7 mouse cellular contexts compared by ENCODE assay signal in genomic region chr2:132028894-132029605, GRCm38 (mm10). TPM values are rescaled to one million over a fixed set of nuclear protein-coding genes. Genes with fewer than 3 reads are reported as not detected.
DNase-seq lines count a peak whose midpoint lies in the region; ATAC-seq and TF ChIP-seq lines count a peak whose summit lies in the region.

No protein-coding gene starts in this region.

- H3K4me2 ChIP-seq in CH12.LX (ENCODE audit: insufficient read depth, low read depth, poor library complexity, severe bottlenecking): peak overlapping the region; percentile 74

- intact Hi-C loops in heart, postnatal 10 days (cut with DNase I): no loop called here

- peaks cover 16 to 68% of the 10 kb centered on the region in 2 experiments for H3K4me1 ChIP-seq in CH12.LX (ENCODE audit: control insufficient read depth in 1 of 2, insufficient read depth in 2 of 2)

- H3K79me2 ChIP-seq in C2C12 (ENCODE audit: control insufficient read depth, insufficient read depth): no peaks in the 10 kb centered on the region
- H3K79me2 ChIP-seq in CH12.LX (replicated peaks; ENCODE audit: control insufficient read depth, extremely low read depth, insufficient read depth, poor library complexity, severe bottlenecking): peaks cover 42% of the 10 kb centered on the region

- H3K27me3 ChIP-seq in C2C12 (ENCODE audit: control insufficient read depth, insufficient read depth, insufficient read length) (no peaks in the 10 kb centered on the region), CH12.LX (replicated peaks) (no peaks in the 10 kb centered on the region)

- no peaks in the 10 kb centered on the region for H3K79me3 ChIP-seq in C2C12 (ENCODE audit: low read depth)

- no peaks in the 10 kb centered on the region for H3K36me3 ChIP-seq in C2C12 (ENCODE audit: control insufficient read depth, insufficient read depth)
- peaks cover 0 to 29% of the 10 kb centered on the region in 2 experiments for H3K36me3 ChIP-seq in CH12.LX (replicated peaks in 1 of 2; ENCODE audit: control insufficient read depth in 1 of 2, insufficient read depth in 1 of 2, low read length in 1 of 2)

- TF ChIP-seq CTCF in C2C12 (IDR thresholded peaks at IDR 0.05; ENCODE audit: control insufficient read depth, insufficient read depth, insufficient read length) (no peak), CH12.LX (conservative IDR thresholded peaks at IDR 0.05 in 1 of 2, IDR thresholded peaks at IDR 0.05 in 1 of 2; ENCODE audit: low read depth in 2 of 2, low read length in 2 of 2) (no peak)

- H3K9ac ChIP-seq in CH12.LX (ENCODE audit: insufficient read depth, low read depth): peak overlapping the region; percentile 83

- H3ac ChIP-seq in C2C12 (ENCODE audit: control insufficient read depth, insufficient read length, low read depth): peak overlapping the region; percentile 51

- peak overlapping the region; percentile 67 for H3K27ac ChIP-seq in CH12.LX (ENCODE audit: insufficient read depth, low read depth)

- H3K9me3 ChIP-seq in CH12.LX (replicated peaks; ENCODE audit: low read length): no peaks in the 10 kb centered on the region

- DNase-seq in CH12.LX (ENCODE audit: extremely low read depth): peak; percentile 74
- DNase-seq in embryo, embryonic 11 days: peak; percentile 63
- DNase-seq in heart, postnatal 10 days: peak; percentile 62 to 67
- DNase-seq in layer of hippocampus, postnatal 10 days (ENCODE audit: low spot score in 2 of 2): peak; percentile 44 to 48
- peak; percentile 70 to 73 for DNase-seq in spleen, adult 18-20 months

- H3K4me3 ChIP-seq in C2C12 (ENCODE audit: insufficient read depth, poor library complexity, severe bottlenecking) (peak overlapping the region; percentile 19), CH12.LX (replicated peaks in 1 of 3; ENCODE audit: low read depth in 2 of 3, low read length in 2 of 3, poor library complexity in 1 of 3) (peak overlapping the region; percentile 84 to 90 (median 88))

- peak; percentile 39 for ATAC-seq in megakaryocyte progenitor cell, adult 5-6 weeks (replicated peaks; ENCODE audit: poor library complexity)

- TF ChIP-seq EP300 in CH12.LX (IDR thresholded peaks at IDR 0.05; ENCODE audit: low read length): no peak

- peak; percentile 8 for TF ChIP-seq POLR2A in CH12.LX (IDR thresholded peaks at IDR 0.05; ENCODE audit: low read depth, low read length)

- dilution Hi-C loops in CH12.LX (cut with MboI; ENCODE audit: extremely low pct_ligation_motif_present, extremely low pct_unique_long_range_greater_than_20kb, low sequenced_read_pairs): no loop called here

- no peak; the same call in 1 of the 2 replicates for TF ChIP-seq RAD21 in CH12.LX (IDR thresholded peaks at IDR 0.05; ENCODE audit: low read depth, low read length)

- in situ Hi-C loops in CH12.LX (cut with MboI; ENCODE audit: low pct_ligation_motif_present, low pct_unique_long_range_greater_than_20kb, low sequenced_read_pairs): no loop called here

TF ChIP-seq in C2C12, 6 proteins besides CTCF, POLR2A, EP300 and RAD21:
- TF ChIP-seq MAX (IDR thresholded peaks at IDR 0.05) (no peak), USF1 (IDR thresholded peaks at IDR 0.05; ENCODE audit: low read depth) (no peak), MYOG (IDR thresholded peaks at IDR 0.05; ENCODE audit: control insufficient read depth, extremely low read depth, insufficient read length) (no peak), MYOD1 (IDR thresholded peaks at IDR 0.05; ENCODE audit: control insufficient read depth, insufficient read length, low read depth) (no peak), FOSL1 (IDR thresholded peaks at IDR 0.05; ENCODE audit: insufficient read depth, low read length, poor library complexity, severe bottlenecking) (no peak), CEBPB (IDR thresholded peaks at IDR 0.05; ENCODE audit: low read depth) (no peak)

TF ChIP-seq in CH12.LX, 34 proteins besides CTCF, POLR2A, EP300 and RAD21:
- TF ChIP-seq E2F4 (IDR thresholded peaks at IDR 0.05; ENCODE audit: insufficient replicate concordance, low read depth, low read length) (no peak), CHD2 (IDR thresholded peaks at IDR 0.05; ENCODE audit: low read length) (no peak), NRF1 (IDR thresholded peaks at IDR 0.05; ENCODE audit: low read depth, low read length) (no peak), UBTF (IDR thresholded peaks at IDR 0.05; ENCODE audit: low read depth, low read length) (peak; percentile 91), MAX (IDR thresholded peaks at IDR 0.05; ENCODE audit: low read length) (no peak), MAFK (IDR thresholded peaks at IDR 0.05; ENCODE audit: insufficient replicate concordance, low read length) (no peak), JUND (conservative IDR thresholded peaks at IDR 0.05; ENCODE audit: low read depth, low read length) (no peak), BHLHE40 (IDR thresholded peaks at IDR 0.05; ENCODE audit: low read depth, low read length) (peak; percentile 4; the same call in 1 of the 2 replicates), NELFE (IDR thresholded peaks at IDR 0.05; ENCODE audit: low read depth, low read length) (0 out of 2 replicates have a peak, but pooled peaks have one; percentile 2), JUN (IDR thresholded peaks at IDR 0.05; ENCODE audit: insufficient read depth, low read depth, low read length) (no peak), ZMIZ1 (IDR thresholded peaks at IDR 0.05; ENCODE audit: low read depth, low read length) (no peak), ZNF384 (IDR thresholded peaks at IDR 0.05; ENCODE audit: low read depth, low read length) (no peak), ZC3H11A (IDR thresholded peaks at IDR 0.05; ENCODE audit: low read depth, low read length) (no peak), HCFC1 (IDR thresholded peaks at IDR 0.05; ENCODE audit: low read depth, low read length) (no peak), ZKSCAN1 (IDR thresholded peaks at IDR 0.05; ENCODE audit: borderline replicate concordance, low read depth, low read length) (no peak), GABPA (IDR thresholded peaks at IDR 0.05; ENCODE audit: insufficient replicate concordance, low read depth, low read length) (no peak), IRF4 (IDR thresholded peaks at IDR 0.05; ENCODE audit: low read depth, low read length) (peak; percentile 25; the same call in 1 of the 2 replicates), KAT2A (IDR thresholded peaks at IDR 0.05; ENCODE audit: insufficient replicate concordance, low read length) (no peak), TCF12 (IDR thresholded peaks at IDR 0.05; ENCODE audit: low read depth, low read length) (peak; percentile 53), MXI1 (IDR thresholded peaks at IDR 0.05; ENCODE audit: low read depth, low read length) (peak; percentile 43; the same call in 1 of the 2 replicates), ETS1 (conservative IDR thresholded peaks at IDR 0.05; ENCODE audit: low read depth, low read length) (peak; percentile 38), SIN3A (IDR thresholded peaks at IDR 0.05; ENCODE audit: low read length) (peak; percentile 64)

RNA-seq across cellular contexts. Expression of gene Rassf2, which starts 1.0 kb away (rescaled TPM):
- 0.94 TPM for polyA plus RNA-seq in C2C12 (2012; fragmentation: generic; extraction: Trizol)
- 44.4 and 45.3 TPM in 2 replicates for total RNA-seq in CH12.LX (2012; rRNA removed)
- total RNA-seq in CH12.LX (2014; rRNA removed): 30.2 and 33.8 TPM in 2 replicates
- polyA plus RNA-seq in CH12.LX (2012; ENCODE audit: insufficient read length, low read depth): 60.4 and 61.5 TPM in 2 replicates
- 10 to 100 TPM; 16.2 TPM for total RNA-seq in heart, postnatal 10 days (2021)
- total RNA-seq in layer of hippocampus, postnatal 10 days (2021): 10 to 100 TPM; 37.4 to 39.8 TPM
- total RNA-seq in megakaryocyte progenitor cell, adult 5-6 weeks (2015): 32.9 and 42.8 TPM in 2 replicates
- total RNA-seq in megakaryocyte progenitor cell, adult 5-6 weeks (2017): 65.5 and 71.5 TPM in 2 replicates

Comparison
In these comparisons a context has a peak if more than half of its experiments do, and no peak if none do; other contexts are left out.
1. Peak in every context shown above with its lines: DNase-seq, ATAC-seq, H3K4me3 ChIP-seq and H3K27ac ChIP-seq.